In genomic region chr15:99283456-99283855, GRCm38 (mm10) we compare ENCODE assay signal across 12 mouse cellular contexts. TPM values are rescaled to one million over a fixed set of nuclear protein-coding genes. Genes with fewer than 3 reads are reported as not detected.
A peak's percentile ranks its signal among the peaks of the same experiment; 100 is the strongest.
DNase-seq lines count a peak whose midpoint lies in the region; ATAC-seq and TF ChIP-seq lines count a peak whose summit lies in the region.
"Had no signal": no experiment of that assay in that cellular context is flagged by ENCODE, and none has a peak within 500 bp of the region (broad histone marks: within the 10 kb centered on the region; RNA-seq: fewer than 3 reads in every experiment).

No protein-coding gene starts in this region.

- H3K36me3 ChIP-seq in kidney, adult 2 months (ENCODE audit: control insufficient read depth, insufficient read depth, low read length): no peaks in the 10 kb centered on the region
- no peaks in the 10 kb centered on the region for H3K36me3 ChIP-seq in ES-Bruce4 (ENCODE audit: control insufficient read depth, insufficient read depth, low read length, poor library complexity, severe bottlenecking)
- H3K36me3 ChIP-seq in lung, postnatal 0 days (ENCODE audit: insufficient read depth, low read length): no peaks in the 10 kb centered on the region
- H3K36me3 ChIP-seq: embryonic facial prominence, embryonic 12.5 days; limb, embryonic 15.5 days had no signal

- ATAC-seq in lung, postnatal 0 days: no peak

- H3K27ac ChIP-seq in kidney, adult 2 months (ENCODE audit: insufficient read depth, low read depth, low read length): no peak overlapping the region
- no peak overlapping the region for H3K27ac ChIP-seq in ES-Bruce4 (ENCODE audit: insufficient read depth, low read length)
- no peak overlapping the region for H3K27ac ChIP-seq in lung, postnatal 0 days (ENCODE audit: low read length)
- H3K27ac ChIP-seq: embryonic facial prominence, embryonic 12.5 days; limb, embryonic 15.5 days had no signal

- DNase-seq in kidney, adult 2 months: no peak
- no peak for DNase-seq in kidney, postnatal 10 days
- DNase-seq in A20 (ENCODE audit: low read depth, low spot score): peak; percentile 52
- DNase-seq in lung, postnatal 0 days (ENCODE audit: low spot score): no peak
- no peak for DNase-seq in retina, postnatal 1 day
- no peak for DNase-seq in T-cell, adult 2 months (ENCODE audit: low spot score)
- no peak for DNase-seq in cerebellum, postnatal 25 days
- DNase-seq: midbrain, embryonic 14.5 days had no signal

- WGBS in kidney, adult 2 months: 66% methylated on average over 10 of the region's 10 CpGs
- WGBS in lung, postnatal 0 days: 66% methylated on average over 10 of the region's 10 CpGs

- no peaks in the 10 kb centered on the region for H3K27me3 ChIP-seq in kidney, adult 2 months (replicated peaks; ENCODE audit: control insufficient read depth, insufficient read depth, low read length)
- H3K27me3 ChIP-seq in ES-Bruce4 (ENCODE audit: control insufficient read depth, insufficient read depth, low read length, poor library complexity, severe bottlenecking): no peaks in the 10 kb centered on the region
- H3K27me3 ChIP-seq in lung, postnatal 0 days (replicated peaks; ENCODE audit: insufficient read depth, low read length): no peaks in the 10 kb centered on the region
- H3K27me3 ChIP-seq: embryonic facial prominence, embryonic 12.5 days; limb, embryonic 15.5 days had no signal

- H3K9me3 ChIP-seq in ES-Bruce4 (replicated peaks; ENCODE audit: control insufficient read depth, insufficient read depth, low read length, poor library complexity, severe bottlenecking): no peaks in the 10 kb centered on the region
- no peaks in the 10 kb centered on the region for H3K9me3 ChIP-seq in lung, postnatal 0 days (ENCODE audit: low read length)
- H3K9me3 ChIP-seq: embryonic facial prominence, embryonic 12.5 days; limb, embryonic 15.5 days had no signal

- no peak for TF ChIP-seq POLR2A in kidney, adult 2 months (IDR thresholded peaks at IDR 0.05; ENCODE audit: low read depth, low read length)
- no peak for TF ChIP-seq POLR2A in ES-Bruce4 (IDR thresholded peaks at IDR 0.05; ENCODE audit: insufficient read depth, low read length)

- H3K4me3 ChIP-seq in kidney, adult 2 months (ENCODE audit: insufficient read depth, low read depth, low read length): no peak overlapping the region
- H3K4me3 ChIP-seq in ES-Bruce4 (ENCODE audit: low read depth, low read length): no peak overlapping the region
- no peak overlapping the region for H3K4me3 ChIP-seq in lung, postnatal 0 days (ENCODE audit: low read depth, low read length)
- H3K4me3 ChIP-seq: embryonic facial prominence, embryonic 12.5 days; limb, embryonic 15.5 days had no signal

- no peak overlapping the region for H3K4me2 ChIP-seq in lung, postnatal 0 days (replicated peaks; ENCODE audit: low read depth, low read length)
- H3K4me2 ChIP-seq: embryonic facial prominence, embryonic 12.5 days; heart, embryonic 11.5 days; limb, embryonic 15.5 days had no signal

- TF ChIP-seq CTCF in kidney, adult 2 months (conservative IDR thresholded peaks at IDR 0.05; ENCODE audit: insufficient read depth, insufficient read length, low read depth, low read length): peak; percentile 44; the same call in 1 of the 2 replicates
- peak; percentile 80 for TF ChIP-seq CTCF in ES-Bruce4 (IDR thresholded peaks at IDR 0.05; ENCODE audit: low read depth, low read length)
- TF ChIP-seq CTCF in lung, postnatal 0 days (IDR thresholded peaks at IDR 0.05): peak; percentile 63

- H3K9ac ChIP-seq in ES-Bruce4 (ENCODE audit: low read depth, poor library complexity, severe bottlenecking): no peak overlapping the region
- no peak overlapping the region for H3K9ac ChIP-seq in lung, postnatal 0 days (replicated peaks; ENCODE audit: low read depth)
- H3K9ac ChIP-seq: embryonic facial prominence, embryonic 12.5 days; limb, embryonic 15.5 days had no signal

- H3K4me1 ChIP-seq in kidney, adult 2 months (ENCODE audit: control insufficient read depth, insufficient read depth, low read length): peaks cover 5% of the 10 kb centered on the region; the same call in 1 of the 2 replicates
- peaks cover 7% of the 10 kb centered on the region for H3K4me1 ChIP-seq in ES-Bruce4 (ENCODE audit: control insufficient read depth, insufficient read depth, low read length)
- no peaks in the 10 kb centered on the region for H3K4me1 ChIP-seq in lung, postnatal 0 days (ENCODE audit: insufficient read depth, low read depth, low read length)
- H3K4me1 ChIP-seq: embryonic facial prominence, embryonic 12.5 days had no signal

- TF ChIP-seq EP300 in ES-Bruce4 (IDR thresholded peaks at IDR 0.05; ENCODE audit: insufficient read depth, low read depth, low read length): no peak
- no peak for TF ChIP-seq EP300 in lung, postnatal 0 days (IDR thresholded peaks at IDR 0.05)

RNA-seq across cellular contexts. Expression of gene Prpf40b, which starts 11.4 kb away (rescaled TPM):
- 48.0 and 59.4 TPM in 2 replicates for polyA plus RNA-seq in kidney, adult 2 months (2012; rRNA removed)
- polyA plus RNA-seq in ES-Bruce4 (2011; ENCODE audit: insufficient read depth, insufficient read length, low read depth, missing spikeins): 42.8 and 51.2 TPM in 2 replicates
- polyA plus RNA-seq in lung, postnatal 0 days (2015; fragmentation: Nextera tagmentation; extraction: Ambion mirVana): 37.1 and 39.9 TPM in 2 replicates

RNA-seq across cellular contexts. Expression of gene Fam186b, which starts 12.2 kb away (rescaled TPM):
- 0.13 and 0.24 TPM in 2 replicates for polyA plus RNA-seq in kidney, adult 2 months (2012; rRNA removed)
- polyA plus RNA-seq in ES-Bruce4 (2011; ENCODE audit: insufficient read depth, insufficient read length, low read depth, missing spikeins): not detected in 2 replicates
- polyA plus RNA-seq in lung, postnatal 0 days (2015; fragmentation: Nextera tagmentation; extraction: Ambion mirVana): 0.07 TPM in 1 of 2 replicates, not detected in the other

RNA-seq across cellular contexts. Expression of gene Mcrs1, which starts 31.7 kb away (rescaled TPM):
- 70.6 and 81.3 TPM in 2 replicates for polyA plus RNA-seq in kidney, adult 2 months (2012; rRNA removed)
- polyA plus RNA-seq in ES-Bruce4 (2011; ENCODE audit: insufficient read depth, insufficient read length, low read depth, missing spikeins): 76.2 and 84.9 TPM in 2 replicates
- 96.9 and 102 TPM in 2 replicates for polyA plus RNA-seq in lung, postnatal 0 days (2015; fragmentation: Nextera tagmentation; extraction: Ambion mirVana)

RNA-seq across cellular contexts. Expression of gene Kcnh3, which starts 58.8 kb away (rescaled TPM):
- polyA plus RNA-seq in kidney, adult 2 months (2012; rRNA removed): 0.38 and 0.42 TPM in 2 replicates
- 0.99 and 1.3 TPM in 2 replicates for polyA plus RNA-seq in ES-Bruce4 (2011; ENCODE audit: insufficient read depth, insufficient read length, low read depth, missing spikeins)
- 0.21 and 0.63 TPM in 2 replicates for polyA plus RNA-seq in lung, postnatal 0 days (2015; fragmentation: Nextera tagmentation; extraction: Ambion mirVana)
- polyA plus RNA-seq: heart, embryonic 11.5 days had no signal
